Mouse (Mus musculus) lung, postnatal 14 days (tissue): ENCODE data around the gene Vasp.

ENCODE experiments used
- DNase-seq: peaks from one replicate; pipeline ENCODE4 v3.0.0; 2021

Vasp gene

DNA sequence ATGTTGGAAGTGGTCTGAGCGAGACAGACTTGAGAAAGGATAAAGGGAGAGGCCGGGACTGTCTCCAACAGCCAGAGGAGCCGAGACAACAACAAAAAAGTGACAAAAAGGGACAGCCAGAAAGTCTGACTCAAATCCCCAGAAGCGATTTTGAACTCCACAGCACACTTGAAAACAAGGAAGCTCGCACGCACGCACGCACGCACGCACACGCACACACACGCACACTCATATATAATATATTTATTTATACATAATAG, 31.4 kb upstream of the Vasp start:
- no peak for DNase-seq

DNA sequence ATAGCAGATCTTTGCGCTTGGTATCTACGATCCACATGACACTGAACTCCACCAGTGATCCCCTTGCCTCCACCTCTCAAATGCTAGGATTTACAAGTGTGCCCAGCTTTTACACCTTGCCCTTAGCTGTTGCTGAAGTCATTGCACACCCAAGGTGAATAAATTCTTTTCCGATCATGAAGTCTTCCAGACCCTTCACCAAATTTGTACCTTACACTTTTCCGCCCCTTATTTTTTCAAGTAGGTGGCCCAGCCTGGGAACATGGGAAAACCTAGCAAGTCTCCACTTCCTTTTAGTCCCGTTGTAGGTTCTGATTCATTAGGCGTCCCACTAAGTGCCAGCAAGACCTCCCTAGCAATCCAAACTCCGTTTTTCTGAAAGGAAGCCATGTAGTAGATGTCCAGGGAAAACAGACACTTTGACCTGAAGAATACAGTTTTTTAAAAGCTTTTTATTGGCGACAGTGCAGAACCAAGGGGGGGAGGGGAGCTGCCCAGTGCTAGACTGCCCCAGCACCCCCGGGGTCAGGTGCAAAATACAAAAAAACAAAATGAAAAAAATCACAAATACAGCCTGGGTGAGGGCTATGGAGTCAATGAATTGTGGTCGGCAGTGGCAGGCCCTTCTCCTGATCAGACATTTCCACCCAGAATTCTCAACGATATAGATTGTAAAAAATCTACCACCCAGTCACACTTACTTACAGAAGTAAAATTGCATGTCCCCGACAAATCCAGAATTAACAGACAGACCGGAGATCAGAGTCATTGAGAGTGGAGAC, 30.8 kb upstream of the Vasp start:
- DNase-seq: no peak

DNA sequence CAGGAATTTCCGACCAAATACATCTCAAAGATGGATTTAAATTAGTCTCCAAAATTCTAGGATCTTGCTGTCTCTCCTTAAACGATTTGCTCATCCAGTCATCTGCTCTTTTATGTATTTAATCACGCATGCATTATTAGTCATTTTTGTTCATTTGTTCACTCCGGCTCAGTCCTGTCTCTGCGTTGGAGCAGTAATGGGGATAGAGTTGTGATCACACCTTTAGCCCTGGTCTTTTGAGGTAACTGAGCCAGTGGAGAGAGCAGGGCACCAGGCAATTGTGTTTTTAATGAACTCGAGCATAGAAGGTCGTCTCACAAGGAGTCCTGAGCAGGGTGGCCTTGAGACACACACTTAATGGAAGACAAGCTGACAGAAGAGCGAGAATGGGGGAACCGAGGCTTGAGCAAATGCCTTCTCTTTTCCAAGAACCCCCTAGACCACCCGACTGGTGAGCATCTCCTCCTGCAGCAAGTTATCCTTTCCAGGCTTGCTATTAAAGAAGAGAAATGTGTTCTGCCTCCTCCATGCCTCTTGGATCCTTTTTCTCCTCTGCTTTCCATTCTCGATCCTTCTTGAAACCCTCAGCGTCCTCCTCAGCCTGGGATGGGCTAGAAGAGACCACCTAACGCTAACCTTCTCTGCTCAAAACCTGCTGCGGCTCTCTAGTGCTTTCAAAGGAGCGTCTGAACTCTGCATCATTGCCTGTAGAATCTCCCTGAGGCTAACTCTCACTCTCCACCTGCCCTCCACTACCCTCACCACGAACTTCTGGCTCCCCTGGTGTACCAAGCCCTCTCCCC, 30.0 kb upstream of the Vasp start:
- no peak for DNase-seq

DNA sequence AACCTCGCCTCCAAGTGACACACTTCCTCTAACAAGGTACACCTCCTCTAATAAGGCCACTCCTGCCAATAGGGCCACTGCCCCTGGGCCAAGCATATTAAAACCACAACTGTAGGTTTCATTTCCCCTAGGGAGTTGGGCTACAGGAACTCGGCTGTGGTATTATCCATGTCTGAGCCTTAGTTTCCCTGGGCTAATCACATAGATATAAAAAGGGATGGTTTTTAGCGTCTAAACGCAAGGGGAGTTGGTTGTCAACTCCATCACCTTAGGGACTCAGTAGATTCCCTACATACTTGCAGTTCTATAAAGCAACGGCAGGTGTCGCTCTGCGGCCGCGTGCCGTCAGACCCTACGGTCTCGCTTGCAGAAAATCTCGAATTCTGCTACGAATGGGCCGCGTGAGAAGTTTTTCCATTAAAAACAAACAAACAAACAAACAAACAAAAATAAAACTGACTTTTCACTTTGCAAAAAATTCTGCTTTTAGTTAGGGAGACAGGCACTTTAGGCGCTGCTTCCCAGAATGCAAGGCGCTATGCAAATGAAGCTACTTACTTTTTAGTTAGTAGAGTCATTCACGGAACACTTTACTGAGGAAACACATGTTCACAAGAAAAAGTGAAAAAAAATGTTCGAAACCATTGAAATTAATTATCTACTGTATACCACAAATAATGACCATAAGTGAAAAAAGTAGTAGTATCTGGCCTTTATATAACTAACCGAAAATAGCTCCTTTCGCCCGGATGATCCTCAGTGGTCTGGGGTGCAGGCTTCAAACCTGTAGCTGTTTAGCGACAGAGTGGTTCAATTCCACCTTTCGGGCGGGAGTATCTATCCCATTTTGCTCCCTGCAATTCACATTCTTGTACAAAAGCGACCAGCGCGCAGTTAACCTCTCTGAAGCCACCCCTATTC, 29.1 kb upstream of the Vasp start:
- peak; percentile 89 for DNase-seq

DNA sequence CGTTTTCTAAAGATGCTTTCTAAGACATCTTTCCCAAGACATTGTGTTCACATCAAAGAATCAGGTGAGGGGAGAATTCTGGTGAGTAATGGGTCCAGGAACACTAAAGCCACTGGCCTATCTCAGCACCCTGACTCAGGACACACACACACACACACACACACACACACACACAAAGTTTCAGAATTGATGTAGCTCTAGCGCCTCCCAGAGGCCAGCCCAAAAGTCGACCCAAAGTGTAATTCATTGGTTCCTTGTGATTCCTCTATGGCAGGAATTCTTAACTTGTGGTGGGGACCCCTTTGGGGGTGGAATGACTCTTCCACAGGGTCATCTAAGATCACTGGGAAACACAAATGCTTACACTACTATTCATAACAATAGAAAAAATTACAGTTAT, 27.6 kb upstream of the Vasp start:
- peak; percentile 63 for DNase-seq

DNA sequence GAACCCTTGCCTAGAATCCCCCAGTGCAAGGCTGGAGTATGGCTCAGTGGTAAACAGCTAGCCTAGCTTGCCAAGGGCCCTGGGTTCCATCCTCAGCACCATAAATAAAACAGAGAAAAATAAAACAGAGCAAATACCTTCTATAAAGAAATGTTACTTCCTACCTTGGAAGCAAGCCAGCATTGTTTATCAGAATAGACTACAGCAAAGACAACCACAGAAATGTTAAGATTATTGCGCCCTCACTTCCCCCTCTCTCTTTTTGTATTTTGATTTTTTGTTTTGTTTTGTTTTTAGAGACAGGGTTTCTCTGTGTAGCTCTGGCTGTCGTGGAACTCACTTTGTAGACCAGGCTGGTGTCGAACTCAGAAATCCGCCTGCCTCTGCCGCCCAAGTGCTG, 26.2 kb upstream of the Vasp start:
- no peak for DNase-seq

DNA sequence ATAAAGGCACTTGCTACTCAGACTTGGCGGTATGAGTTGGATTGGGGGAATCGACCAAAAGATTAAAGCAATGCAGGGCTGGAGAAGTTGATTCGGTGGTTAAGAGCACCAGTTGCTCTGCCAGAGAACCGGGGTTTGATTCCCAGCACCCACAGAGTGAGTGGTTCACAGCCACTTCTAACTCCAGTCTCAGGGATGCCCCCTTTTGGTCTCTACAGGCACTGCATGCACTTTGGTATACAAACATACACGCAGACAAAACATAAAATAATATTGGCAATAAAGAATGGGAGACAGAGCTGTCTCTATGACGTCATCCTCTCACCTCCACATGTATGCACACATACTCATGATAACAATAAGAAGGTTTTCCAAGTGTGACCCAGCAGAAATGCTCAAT, 25.4 kb upstream of the Vasp start:
- DNase-seq: no peak

DNA sequence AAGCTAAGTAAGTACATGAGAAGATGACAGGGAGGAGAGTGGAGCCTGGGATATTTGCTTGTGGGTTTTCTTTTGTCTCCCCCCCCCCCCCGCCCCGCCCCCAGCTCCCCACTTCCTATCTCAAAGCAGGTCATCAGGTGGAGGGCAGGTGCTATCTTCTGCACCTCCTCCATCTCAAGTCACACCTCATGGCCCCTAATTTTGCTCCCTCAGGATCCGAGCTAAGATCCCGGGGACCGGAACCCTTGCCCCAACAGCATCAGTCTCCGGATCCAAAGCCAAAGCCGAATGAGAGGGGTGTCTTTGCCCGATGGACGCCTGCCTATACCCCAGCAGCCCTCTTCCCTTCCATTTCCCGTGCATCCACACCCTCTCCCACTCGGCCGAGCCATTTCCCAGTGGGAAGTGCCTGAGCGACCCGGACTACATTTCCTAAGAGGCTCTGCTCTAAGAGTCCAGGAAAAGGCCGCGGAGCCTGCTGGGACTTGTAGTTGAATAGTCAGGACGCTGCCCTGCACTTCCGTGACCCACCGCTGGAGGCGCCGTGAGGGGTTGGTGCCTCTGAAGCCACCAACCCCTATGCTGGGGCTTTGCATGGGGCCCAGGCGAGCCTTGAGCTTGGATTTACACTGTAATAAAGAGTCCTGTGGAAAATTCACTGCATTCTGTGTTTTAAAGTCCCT, 24.0 kb upstream of the Vasp start:
- DNase-seq: peak; percentile 99

DNA sequence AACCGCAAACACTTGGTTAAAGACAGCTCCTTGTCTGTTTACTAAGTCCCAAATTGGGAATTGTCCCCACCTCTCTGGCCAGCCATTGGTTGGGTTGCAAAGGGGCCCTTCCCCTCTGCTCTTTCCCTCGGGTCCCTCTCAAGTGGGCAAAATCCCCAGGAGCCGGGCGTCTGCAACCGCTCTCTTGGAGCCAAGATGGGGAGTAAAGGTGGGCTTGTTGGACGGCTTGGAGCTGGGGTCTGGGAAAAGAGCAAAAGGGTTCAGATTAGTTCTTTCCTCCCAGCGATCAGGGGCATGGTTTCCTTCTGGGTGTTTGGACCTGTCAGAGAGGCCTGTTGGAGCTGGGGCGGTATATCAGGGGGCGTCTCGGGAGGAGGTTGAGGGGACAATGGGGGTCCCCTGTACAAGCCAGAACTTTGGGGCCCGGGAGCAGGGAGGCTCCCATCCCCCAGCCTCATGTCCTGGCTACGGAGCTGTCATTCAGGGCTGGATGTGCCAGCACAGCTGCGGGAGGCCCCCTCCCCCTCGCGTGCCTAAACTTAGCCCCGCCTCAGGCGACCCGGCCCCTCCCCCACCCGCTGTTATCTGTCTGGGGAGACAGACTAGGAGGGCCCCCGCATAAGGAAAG, 19.5 kb upstream of the Vasp start:
- peak; percentile 59 for DNase-seq

DNA sequence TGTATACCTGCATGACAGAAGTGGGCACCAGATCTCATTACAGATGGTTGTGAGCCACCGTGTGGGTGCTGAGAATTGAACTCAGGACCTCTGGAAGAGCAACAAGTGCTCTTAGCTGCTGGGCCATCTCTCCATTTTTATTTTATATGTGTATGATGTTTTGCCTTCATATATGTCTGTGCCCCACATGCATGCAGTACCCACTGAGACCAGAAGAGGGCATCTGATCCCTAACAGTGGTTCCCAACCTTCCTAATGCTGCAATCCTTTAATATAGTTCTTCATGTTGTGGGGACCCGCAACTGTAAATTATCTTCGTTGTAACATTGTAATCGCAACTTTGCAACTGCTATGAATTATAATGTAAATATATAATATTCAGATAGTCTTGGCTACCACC, 13.1 kb upstream of the Vasp start:
- DNase-seq: peak; percentile 80

DNA sequence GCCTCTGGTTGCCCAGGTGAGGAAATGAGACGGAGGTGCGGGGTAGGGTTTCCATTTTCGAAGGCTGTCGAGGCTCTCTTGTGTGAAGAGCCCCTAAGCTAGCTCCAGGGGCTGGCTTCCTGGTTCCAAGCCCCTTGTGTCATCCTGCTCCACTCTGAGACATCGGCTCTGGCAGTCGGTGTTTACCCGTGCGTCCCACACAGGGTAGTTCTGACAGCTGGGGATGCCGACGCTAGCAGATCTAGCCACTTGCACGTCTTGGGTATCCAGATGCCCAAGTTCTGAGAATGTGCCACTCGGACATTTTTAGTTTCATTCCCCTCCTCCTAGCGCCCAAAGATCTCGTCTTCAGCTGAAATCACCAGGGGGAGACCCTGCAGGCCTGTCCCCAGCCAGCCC, 11.8 kb upstream of the Vasp start:
- no peak for DNase-seq

DNA sequence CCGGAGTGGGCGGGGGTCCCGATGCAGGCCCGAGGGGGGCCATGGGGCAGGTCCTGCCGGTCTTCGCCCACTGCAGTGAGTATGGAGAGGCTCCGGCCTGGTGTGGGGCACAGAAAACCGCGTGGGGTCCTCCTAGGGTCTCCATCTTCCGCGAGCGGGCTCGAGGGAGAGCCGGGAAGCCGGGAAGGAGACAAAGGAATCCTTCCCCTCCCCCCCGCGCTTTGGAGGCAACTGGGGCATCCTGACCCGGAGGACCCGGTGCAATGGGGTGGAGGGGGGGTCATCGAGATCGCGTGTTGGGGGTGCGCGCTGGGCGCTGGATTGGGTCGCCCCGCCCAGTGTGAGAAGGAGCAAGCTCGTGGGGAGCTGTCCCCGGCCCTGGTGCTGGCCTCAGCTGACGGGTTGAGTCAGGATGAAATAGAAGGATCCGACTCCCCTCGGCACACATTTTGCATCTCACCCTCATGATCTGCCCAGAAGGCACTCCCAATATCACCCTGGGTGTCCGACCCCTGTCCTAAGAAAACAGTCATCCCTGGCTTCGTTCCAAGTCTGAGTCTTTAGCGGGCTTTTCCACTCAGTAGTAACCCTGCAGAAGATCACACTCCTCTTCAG, 11.3 kb upstream of the Vasp start:
- peak; percentile 66 for DNase-seq

DNA sequence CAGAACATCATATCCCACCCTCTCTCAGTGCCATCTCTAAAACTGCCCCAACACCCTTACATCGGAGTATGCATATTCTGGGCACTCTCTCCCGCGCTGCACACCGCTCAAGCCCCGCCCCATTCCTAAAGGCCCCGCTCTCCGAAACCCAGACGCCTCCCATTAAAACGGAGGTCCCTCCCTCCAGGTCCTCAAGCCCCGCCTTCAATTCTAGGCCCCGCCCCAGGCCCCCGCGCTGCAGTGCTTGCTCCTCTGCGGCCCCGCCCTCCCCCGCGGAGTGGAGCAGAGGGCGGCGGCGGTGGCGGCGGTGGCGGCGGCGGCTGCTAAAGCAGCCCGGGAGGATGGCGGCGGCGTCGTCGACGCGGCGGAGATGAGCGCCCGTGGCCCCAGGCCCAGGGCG, 10.8 kb upstream of the Vasp start, which contains the start of gene Rtn2:
Rtn2 (plus strand) TSS at position 240 of the 400 bp plus-strand sequence.
- DNase-seq: peak; percentile 76

DNA sequence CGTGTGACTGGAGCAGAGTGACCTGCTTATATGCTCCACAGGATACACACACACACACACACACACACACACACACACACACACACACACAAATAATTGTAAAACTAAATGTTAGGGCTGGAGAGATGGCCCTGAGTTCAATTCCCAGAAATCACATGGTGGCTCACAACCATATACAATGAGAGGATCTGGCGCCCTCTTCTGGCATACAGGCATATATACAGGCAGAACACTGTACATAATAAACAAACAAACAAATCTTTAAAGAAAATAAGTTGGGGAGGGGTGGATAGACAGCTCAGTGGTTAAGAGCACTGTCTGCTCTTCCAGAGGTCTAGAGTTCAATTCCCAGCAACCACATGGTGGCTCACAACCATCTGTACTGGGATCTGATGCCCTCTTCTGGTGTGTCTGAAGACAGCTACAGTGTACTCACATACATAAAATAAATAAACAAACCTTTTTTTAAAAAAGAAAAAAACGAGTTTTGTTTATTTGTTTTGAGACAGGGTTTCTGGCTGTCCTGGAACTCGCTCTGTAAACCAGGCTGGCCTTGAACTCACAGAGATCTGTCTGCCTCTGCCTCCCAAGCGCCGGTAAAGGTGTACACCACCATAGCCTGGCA, 10.2 kb upstream of the Vasp start:
- DNase-seq: peak; percentile 62

DNA sequence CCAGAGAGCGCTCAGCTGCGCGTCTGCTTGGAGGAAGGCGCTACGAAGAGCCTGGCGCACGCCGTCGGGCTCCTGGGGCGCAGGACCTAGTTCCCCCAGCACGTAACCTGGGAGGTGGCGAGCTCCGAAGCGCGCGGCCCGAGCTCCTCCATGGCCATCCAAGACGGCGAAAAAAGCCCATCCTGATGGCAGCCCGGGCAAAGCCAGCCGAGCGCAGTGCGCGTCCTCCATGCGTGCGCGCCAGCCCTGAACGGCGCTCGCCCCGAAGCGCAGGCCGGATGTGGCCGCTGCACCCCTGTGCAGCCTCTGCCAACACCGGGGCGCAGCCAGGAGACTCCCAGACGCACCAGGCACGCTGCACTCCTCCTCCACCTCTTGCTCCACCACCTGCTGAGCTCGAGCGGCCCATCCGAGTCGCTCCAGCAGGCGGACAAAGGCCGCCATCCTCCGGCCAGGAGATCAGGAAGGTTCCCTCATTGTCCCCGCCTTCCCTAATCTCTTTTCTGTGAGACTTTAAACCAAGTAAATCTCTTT, 8.0 kb upstream of the Vasp start, which contains the start of gene Ppm1n:
Ppm1n (minus strand) TSS at position 484 of the 534 bp plus-strand sequence.
- no peak for DNase-seq

DNA sequence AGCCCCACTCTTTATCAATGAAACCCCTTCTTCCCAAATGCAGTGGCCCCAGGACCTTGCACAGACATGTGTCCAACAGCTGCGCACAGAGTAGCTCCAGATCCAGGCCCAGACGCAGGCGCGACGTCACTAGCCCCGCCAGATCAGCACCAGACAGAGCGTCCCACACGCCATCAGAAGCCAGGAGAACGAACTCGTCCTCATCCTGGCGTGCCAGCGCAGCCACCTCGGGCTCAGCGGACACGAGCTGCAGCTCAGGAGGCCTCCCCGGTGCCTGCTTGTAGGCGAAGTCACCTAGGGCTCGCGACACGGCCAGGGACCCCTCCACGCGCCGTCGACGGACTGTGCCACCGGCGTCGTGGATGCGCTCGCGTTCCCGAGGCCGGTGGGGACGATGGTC, 7.4 kb upstream of the Vasp start:
- no peak for DNase-seq

DNA sequence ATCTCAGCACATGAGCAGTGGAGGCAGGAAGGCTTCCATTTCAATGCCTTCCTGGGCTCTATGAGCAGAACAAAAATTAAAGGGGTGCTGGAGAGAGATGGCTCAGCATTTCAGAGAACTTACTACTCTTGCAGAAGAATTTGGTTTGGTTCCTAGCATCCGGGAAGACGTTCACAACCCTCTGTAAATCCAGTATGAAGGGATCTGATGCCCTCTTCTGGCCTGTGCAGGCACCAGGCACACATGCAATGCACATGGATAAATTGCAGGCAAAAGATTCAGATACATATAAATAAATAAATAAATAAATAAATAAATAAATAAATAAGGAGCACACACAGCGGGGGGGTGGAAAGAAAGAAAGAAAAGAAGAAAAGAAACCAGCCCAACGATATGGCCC, 4.6 kb upstream of the Vasp start:
- no peak for DNase-seq

DNA sequence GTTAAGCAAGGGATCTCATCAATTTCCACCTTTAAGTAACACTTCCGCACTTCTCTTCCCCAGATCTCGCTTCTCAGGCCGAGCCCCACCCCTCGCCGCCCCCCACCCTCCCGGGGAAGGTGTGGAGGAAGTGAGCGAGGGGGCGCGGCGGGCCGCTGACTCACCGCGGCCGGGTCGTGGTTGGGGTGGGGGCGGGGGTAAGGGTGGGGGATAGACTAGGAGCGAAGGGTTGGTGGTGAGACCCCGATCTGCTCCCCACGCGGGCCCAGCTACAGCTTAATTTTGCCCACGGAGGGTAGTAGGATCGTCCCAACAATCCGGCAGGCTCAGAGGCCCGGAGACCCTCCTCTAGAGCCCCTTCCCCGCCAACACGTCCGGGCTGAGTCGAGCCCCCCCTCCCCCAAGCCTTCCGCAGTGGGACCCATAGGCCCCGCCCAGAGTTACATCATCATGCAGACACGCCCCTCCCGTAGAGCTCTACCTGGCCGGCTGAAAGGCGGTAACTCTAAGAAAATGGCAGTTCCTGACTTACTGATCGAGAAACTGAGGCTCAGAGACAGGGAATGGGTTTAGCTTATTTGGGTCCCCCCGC, 652 bp upstream of the Vasp start:
- DNase-seq: peak; percentile 85

DNA sequence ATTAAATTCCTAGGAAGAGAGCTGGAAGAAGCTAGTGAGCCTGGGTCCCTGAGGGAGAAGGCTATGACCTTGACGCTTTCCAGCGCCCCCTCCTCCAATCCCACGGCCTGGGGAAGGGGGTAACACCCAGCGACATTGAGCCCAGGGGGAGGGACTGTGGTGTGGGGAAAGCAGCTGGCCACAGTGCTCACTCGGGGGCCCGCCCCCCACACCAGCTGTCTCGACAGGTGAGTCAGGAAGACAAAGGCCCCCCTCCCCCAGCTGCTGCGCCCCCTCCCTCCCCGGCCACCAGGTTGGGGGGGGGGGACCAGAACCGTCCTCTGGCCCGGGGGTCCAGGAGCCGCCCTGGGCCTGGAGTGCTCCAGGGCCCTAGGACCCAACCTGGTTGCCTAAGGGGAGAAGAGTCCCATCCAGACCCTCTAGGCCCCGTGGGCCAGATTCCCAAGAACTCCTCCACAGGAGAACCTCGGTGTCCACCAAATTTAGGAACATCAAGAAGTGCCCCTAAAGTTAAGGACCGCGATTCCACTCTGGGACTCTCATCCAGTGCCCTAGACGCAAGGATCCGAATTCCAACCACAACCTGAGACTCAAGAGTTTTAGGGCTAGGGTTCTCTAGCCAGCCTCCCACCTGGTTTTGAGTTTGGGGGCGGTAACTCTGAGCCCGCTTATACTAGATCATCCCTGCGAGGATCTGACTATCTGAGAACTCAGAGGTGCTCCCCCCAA, 944 bp downstream of the Vasp start:
- no peak for DNase-seq
